Mouse (Mus musculus) adrenal gland, adult 2 months (tissue): ENCODE results near the gene Hoxa5. TPM values are rescaled to one million over a fixed set of nuclear protein-coding genes. Genes with fewer than 3 reads are reported as not detected.
A peak's percentile ranks its signal among the peaks of the same experiment; 100 is the strongest.

Source experiments
- DNase-seq: peaks from one replicate; pipeline ENCODE4 v3.0.0; 2021
- polyA plus RNA-seq: library from polyadenylated mRNA; depleted of rRNA; stranded (reverse); fragments of >200 nt; gene quantifications from 2 replicates; pipeline ENCODE4 v1.2.3, GENCODE M21; 2012
- total RNA-seq, 2 experiments: library from RNA; stranded (reverse); gene quantifications; 2 replicates each; pipeline ENCODE4 v1.2.3; 2021

Gene Hoxa5
- total and polyA plus RNA-seq, 3 experiments = 12.9 to 22.8 (median 13.6) TPM

- DNase-seq = peak; percentile 82
Measured at GRCm38 (mm10) chr6:52240389-52241000, 36.1 kb upstream of the Hoxa5 start, which contains the start of gene Hoxa10. Gene Hoxa10, minus strand, starts transcription at chr6:52240854.

GRCm38 (mm10) chr6:52239625-52240388 lies 35.4 kb upstream of the Hoxa5 start:
- no peak for DNase-seq

GRCm38 (mm10) chr6:52238976-52239375 lies 34.6 kb upstream of the Hoxa5 start:
- no peak for DNase-seq

- no peak for DNase-seq
Measured at GRCm38 (mm10) chr6:52238155-52238545, 33.8 kb upstream of the Hoxa5 start.

GRCm38 (mm10) chr6:52237346-52238154 lies 33.2 kb upstream of the Hoxa5 start:
- no peak for DNase-seq

GRCm38 (mm10) chr6:52236806-52237205 lies 32.4 kb upstream of the Hoxa5 start:
- DNase-seq = no peak

GRCm38 (mm10) chr6:52235866-52236265 lies 31.5 kb upstream of the Hoxa5 start:
- no peak for DNase-seq

- DNase-seq = no peak
Measured at GRCm38 (mm10) chr6:52235267-52235666, 30.9 kb upstream of the Hoxa5 start.

GRCm38 (mm10) chr6:52234428-52235140 lies 30.2 kb upstream of the Hoxa5 start:
- DNase-seq = no peak

GRCm38 (mm10) chr6:52233546-52234427 lies 29.4 kb upstream of the Hoxa5 start:
- no peak for DNase-seq

- DNase-seq = no peak
Measured at GRCm38 (mm10) chr6:52232984-52233545, 28.7 kb upstream of the Hoxa5 start.

- no peak for DNase-seq
Measured at GRCm38 (mm10) chr6:52232568-52232965, 28.2 kb upstream of the Hoxa5 start.

GRCm38 (mm10) chr6:52231885-52232567 lies 27.6 kb upstream of the Hoxa5 start:
- no peak for DNase-seq

- DNase-seq = no peak
Measured at GRCm38 (mm10) chr6:52230516-52231165, 26.3 kb upstream of the Hoxa5 start, which contains the start of gene Hoxa9. Gene Hoxa9, minus strand, starts transcription at chr6:52231089.

- DNase-seq = no peak
Measured at GRCm38 (mm10) chr6:52229558-52230416, 25.4 kb upstream of the Hoxa5 start.

- no peak for DNase-seq
Measured at GRCm38 (mm10) chr6:52228475-52229465, 24.4 kb upstream of the Hoxa5 start.
